Mouse (Mus musculus): Measurements from ENCODE around the gene Polm. TPM values are rescaled to one million over a fixed set of nuclear protein-coding genes. Genes with fewer than 3 reads are reported as not detected.
"Not testable (repeated sequence)": the region's sequence is repeated elsewhere in the genome, so short reads cannot be mapped to it uniquely, and the experiment has no call there.

Gene Polm
- polyA plus RNA-seq, 1 experiment, result 18.9 TPM

GRCm38 (mm10) chr11:5834506-5834905 lies 3.3 kb downstream of the Polm start:
- TF ChIP-seq CTCF (IDR thresholded peaks at IDR 0.05; ENCODE audit: borderline replicate concordance, extremely low read depth, insufficient read depth, insufficient read length), result no peak
- TF ChIP-seq POLR2A (IDR thresholded peaks at IDR 0.05; ENCODE audit: borderline replicate concordance, extremely low read depth, insufficient read depth, insufficient read length, poor library complexity, severe bottlenecking), result no peak
- DNase-seq (ENCODE audit: low read depth), result no peak

- DNase-seq (ENCODE audit: low read depth), result no peak
- no peak for TF ChIP-seq CTCF (IDR thresholded peaks at IDR 0.05; ENCODE audit: borderline replicate concordance, extremely low read depth, insufficient read depth, insufficient read length)
- TF ChIP-seq POLR2A (IDR thresholded peaks at IDR 0.05; ENCODE audit: borderline replicate concordance, extremely low read depth, insufficient read depth, insufficient read length, poor library complexity, severe bottlenecking), result no peak
Observed at GRCm38 (mm10) chr11:5829327-5829726, 8.5 kb downstream of the Polm start.

- DNase-seq (ENCODE audit: low read depth), result no peak
- TF ChIP-seq CTCF (IDR thresholded peaks at IDR 0.05; ENCODE audit: borderline replicate concordance, extremely low read depth, insufficient read depth, insufficient read length) (no peak), POLR2A (IDR thresholded peaks at IDR 0.05; ENCODE audit: borderline replicate concordance, extremely low read depth, insufficient read depth, insufficient read length, poor library complexity, severe bottlenecking) (no peak)
Observed at GRCm38 (mm10) chr11:5828509-5829191, 9.2 kb downstream of the Polm start.

- TF ChIP-seq POLR2A (IDR thresholded peaks at IDR 0.05; ENCODE audit: borderline replicate concordance, extremely low read depth, insufficient read depth, insufficient read length, poor library complexity, severe bottlenecking) (no peak), CTCF (IDR thresholded peaks at IDR 0.05; ENCODE audit: borderline replicate concordance, extremely low read depth, insufficient read depth, insufficient read length) (no peak)
- no peak for DNase-seq (ENCODE audit: low read depth)
Observed at GRCm38 (mm10) chr11:5827931-5828330, 9.9 kb downstream of the Polm start.

- no peak for DNase-seq (ENCODE audit: low read depth)
- TF ChIP-seq POLR2A (IDR thresholded peaks at IDR 0.05; ENCODE audit: borderline replicate concordance, extremely low read depth, insufficient read depth, insufficient read length, poor library complexity, severe bottlenecking) (no peak), CTCF (IDR thresholded peaks at IDR 0.05; ENCODE audit: borderline replicate concordance, extremely low read depth, insufficient read depth, insufficient read length) (no peak)
Observed at GRCm38 (mm10) chr11:5825432-5825831, 12.4 kb downstream of the Polm start.

GRCm38 (mm10) chr11:5819223-5819622 lies 18.6 kb downstream of the Polm start:
- DNase-seq (ENCODE audit: low read depth), result no peak
- TF ChIP-seq POLR2A (IDR thresholded peaks at IDR 0.05; ENCODE audit: borderline replicate concordance, extremely low read depth, insufficient read depth, insufficient read length, poor library complexity, severe bottlenecking) (no peak), CTCF (IDR thresholded peaks at IDR 0.05; ENCODE audit: borderline replicate concordance, extremely low read depth, insufficient read depth, insufficient read length) (no peak)

GRCm38 (mm10) chr11:5813381-5813780 lies 24.4 kb downstream of the Polm start:
- no peak for TF ChIP-seq CTCF (IDR thresholded peaks at IDR 0.05; ENCODE audit: borderline replicate concordance, extremely low read depth, insufficient read depth, insufficient read length)
- no peak for TF ChIP-seq POLR2A (IDR thresholded peaks at IDR 0.05; ENCODE audit: borderline replicate concordance, extremely low read depth, insufficient read depth, insufficient read length, poor library complexity, severe bottlenecking)
- no peak for DNase-seq (ENCODE audit: low read depth)

GRCm38 (mm10) chr11:5809487-5809886 lies 28.3 kb downstream of the Polm start:
- not testable (repeated sequence) for DNase-seq (ENCODE audit: low read depth)

- TF ChIP-seq POLR2A (IDR thresholded peaks at IDR 0.05; ENCODE audit: borderline replicate concordance, extremely low read depth, insufficient read depth, insufficient read length, poor library complexity, severe bottlenecking) (no peak), CTCF (IDR thresholded peaks at IDR 0.05; ENCODE audit: borderline replicate concordance, extremely low read depth, insufficient read depth, insufficient read length) (no peak)
- DNase-seq (ENCODE audit: low read depth), result no peak
Observed at GRCm38 (mm10) chr11:5807956-5808355, 29.9 kb downstream of the Polm start.

- no peak for DNase-seq (ENCODE audit: low read depth)
- TF ChIP-seq POLR2A (IDR thresholded peaks at IDR 0.05; ENCODE audit: borderline replicate concordance, extremely low read depth, insufficient read depth, insufficient read length, poor library complexity, severe bottlenecking), result no peak
- TF ChIP-seq CTCF (IDR thresholded peaks at IDR 0.05; ENCODE audit: borderline replicate concordance, extremely low read depth, insufficient read depth, insufficient read length), result no peak
Observed at GRCm38 (mm10) chr11:5805711-5806110, 32.1 kb downstream of the Polm start.

- no peak for TF ChIP-seq CTCF (IDR thresholded peaks at IDR 0.05; ENCODE audit: borderline replicate concordance, extremely low read depth, insufficient read depth, insufficient read length)
- TF ChIP-seq POLR2A (IDR thresholded peaks at IDR 0.05; ENCODE audit: borderline replicate concordance, extremely low read depth, insufficient read depth, insufficient read length, poor library complexity, severe bottlenecking), result no peak
- no peak for DNase-seq (ENCODE audit: low read depth)
Observed at GRCm38 (mm10) chr11:5804174-5804573, 33.6 kb downstream of the Polm start.

- no peak for TF ChIP-seq POLR2A (IDR thresholded peaks at IDR 0.05; ENCODE audit: borderline replicate concordance, extremely low read depth, insufficient read depth, insufficient read length, poor library complexity, severe bottlenecking)
- no peak for TF ChIP-seq CTCF (IDR thresholded peaks at IDR 0.05; ENCODE audit: borderline replicate concordance, extremely low read depth, insufficient read depth, insufficient read length)
- peak; percentile 15 for DNase-seq (ENCODE audit: low read depth)
Observed at GRCm38 (mm10) chr11:5803551-5803981, 34.2 kb downstream of the Polm start, which contains the start of gene Pgam2. Gene Pgam2, minus strand, starts transcription at chr11:5803733.

All from brain, embryonic 14.5 days (tissue).